Mouse (Mus musculus): ENCODE measurements at regions not wholly inside any gene's neighbourhood (a gene's known extent, or its start where the extent isn't known, plus 50 kb on each side); places are given as distances from the start of the nearest gene placed in this dataset.
"Not testable (repeated sequence)": the region's sequence is repeated elsewhere in the genome, so short reads cannot be mapped to it uniquely, and the experiment has no call there.

- Histone ChIP-seq H3K27ac (no peak overlapping the region), H3K27me3 (no peaks in the 10 kb centered on the region), H3K9ac (no peak overlapping the region), H3K4me1 (replicated peaks) (no peaks in the 10 kb centered on the region), H3K4me2 (no peak overlapping the region), H3K4me3 (replicated peaks) (no peak overlapping the region), H3K36me3 (no peaks in the 10 kb centered on the region), H3K9me3 (replicated peaks) (no peaks in the 10 kb centered on the region)
- DNase-seq (peak; percentile 2), ATAC-seq (ENCODE audit: low read depth) (no peak)
- 29% methylated on average over 6 of the region's 6 CpGs for WGBS (ENCODE audit: insufficient replicate concordance)
Observed at GRCm38 (mm10) chr15:89730320-89730719, 111.3 kb downstream of the Syt10 start.

- Histone ChIP-seq H3K27ac (no peak overlapping the region), H3K36me3 (no peaks in the 10 kb centered on the region), H3K4me2 (no peak overlapping the region), H3K4me1 (replicated peaks) (no peaks in the 10 kb centered on the region), H3K4me3 (replicated peaks) (no peak overlapping the region), H3K9me3 (replicated peaks) (0 out of 2 replicates have a peak, but pooled peaks cover 3% of the 10 kb centered on the region), H3K27me3 (no peaks in the 10 kb centered on the region), H3K9ac (no peak overlapping the region)
- DNase-seq (no peak), ATAC-seq (ENCODE audit: low read depth) (no peak)
- 60% methylated on average over 12 of the region's 12 CpGs for WGBS (ENCODE audit: insufficient replicate concordance)
Observed at GRCm38 (mm10) chr15:89724356-89724755, 117.3 kb downstream of the Syt10 start.

GRCm38 (mm10) chr15:89697221-89697620, 105.5 kb upstream of the Rabl2 start:
- H3K9ac ChIP-seq, result no peak overlapping the region

GRCm38 (mm10) chr15:89676366-89676765, 84.6 kb upstream of the Rabl2 start:
- H3K9ac ChIP-seq, result no peak overlapping the region
- no peak for ATAC-seq (ENCODE audit: low read depth)
- H3K4me2 ChIP-seq, result no peak overlapping the region
- H3K27me3 ChIP-seq, result no peaks in the 10 kb centered on the region
- H3K36me3 ChIP-seq, result no peaks in the 10 kb centered on the region
- no peak for DNase-seq
- no peak overlapping the region for H3K27ac ChIP-seq
- no peaks in the 10 kb centered on the region for H3K4me1 ChIP-seq (replicated peaks)
- no peak overlapping the region for H3K4me3 ChIP-seq (replicated peaks)
- H3K9me3 ChIP-seq (replicated peaks), result no peaks in the 10 kb centered on the region

More at GRCm38 (mm10) chr15:89697221-89697620, 105.5 kb upstream of the Rabl2 start:
- Histone ChIP-seq H3K27ac (no peak overlapping the region), H3K4me2 (no peak overlapping the region), H3K36me3 (no peaks in the 10 kb centered on the region), H3K4me3 (replicated peaks) (no peak overlapping the region), H3K9me3 (replicated peaks) (peaks cover 5% of the 10 kb centered on the region; the same call in 1 of the 2 replicates), H3K4me1 (replicated peaks) (no peaks in the 10 kb centered on the region), H3K27me3 (no peaks in the 10 kb centered on the region)
- DNase-seq (no peak), ATAC-seq (ENCODE audit: low read depth) (no peak)
- 49% methylated on average over 2 of the region's 2 CpGs for WGBS (ENCODE audit: insufficient replicate concordance)

- H3K4me2 ChIP-seq; H3K27ac ChIP-seq; H3K27me3 ChIP-seq; H3K4me1 ChIP-seq (replicated peaks); DNase-seq; H3K4me3 ChIP-seq (replicated peaks); H3K9me3 ChIP-seq (replicated peaks); H3K9ac ChIP-seq; H3K36me3 ChIP-seq; ATAC-seq (ENCODE audit: low read depth): not testable (repeated sequence)
- WGBS (ENCODE audit: insufficient replicate concordance), result 79% methylated on average over 1 of the region's 1 CpGs
Observed at GRCm38 (mm10) chr15:89656558-89656957, 64.8 kb upstream of the Rabl2 start.

Measured in liver, embryonic 13.5 days (tissue).